In genomic region chr17:44455681-44456600, GRCm38 (mm10) we compare ENCODE assay signal across 8 mouse cellular contexts.
DNase-seq lines count a peak whose midpoint lies in the region; ATAC-seq and TF ChIP-seq lines count a peak whose summit lies in the region.

No protein-coding gene starts in this region.

- H3K36me3 ChIP-seq in heart, adult 2 months (ENCODE audit: control insufficient read depth, insufficient read depth, low read length): no peaks in the 10 kb centered on the region
- no peaks in the 10 kb centered on the region for H3K36me3 ChIP-seq in kidney, embryonic 14.5 days (ENCODE audit: control insufficient read depth, insufficient read depth, low read length)
- H3K36me3 ChIP-seq in limb, embryonic 12.5 days: no peaks in the 10 kb centered on the region
- H3K36me3 ChIP-seq in stomach, embryonic 15.5 days: no peaks in the 10 kb centered on the region

- no peaks in the 10 kb centered on the region for H3K79me2 ChIP-seq in heart, adult 2 months (replicated peaks; ENCODE audit: control insufficient read depth, insufficient read depth, low read length)

- DNase-seq in heart, adult 2 months: peak; percentile 40 to 57
- no peak for DNase-seq in heart, postnatal 25 days (ENCODE audit: low spot score)
- DNase-seq in embryo, embryonic 11.5 days (ENCODE audit: low read depth, low spot score): peak; percentile 61

- no peaks in the 10 kb centered on the region; the same call in 1 of the 2 replicates for H3K27me3 ChIP-seq in heart, adult 2 months (ENCODE audit: control insufficient read depth, insufficient read depth, low read length)
- H3K27me3 ChIP-seq in kidney, embryonic 14.5 days (ENCODE audit: control insufficient read depth, insufficient read depth, low read length): peaks cover 7% of the 10 kb centered on the region; the same call in 1 of the 2 replicates
- H3K27me3 ChIP-seq in limb, embryonic 12.5 days: peaks cover 41% of the 10 kb centered on the region
- 0 out of 2 replicates have a peak, but pooled peaks cover 3% of the 10 kb centered on the region for H3K27me3 ChIP-seq in stomach, embryonic 15.5 days (replicated peaks)

- TF ChIP-seq EP300 in heart, adult 2 months (IDR thresholded peaks at IDR 0.05; ENCODE audit: insufficient read depth, low read depth, low read length): 0 out of 2 replicates have a peak, but pooled peaks have one; percentile 51

- TF ChIP-seq CTCF in heart, adult 2 months (IDR thresholded peaks at IDR 0.05): peak; percentile 79

- TF ChIP-seq POLR2A in heart, adult 2 months (IDR thresholded peaks at IDR 0.05; ENCODE audit: insufficient read depth, low read depth, low read length): no peak

- H3K9ac ChIP-seq in heart, adult 2 months (ENCODE audit: low read depth, low read length): no peak overlapping the region
- no peak overlapping the region for H3K9ac ChIP-seq in kidney, embryonic 14.5 days (ENCODE audit: low read depth, low read length)
- no peak overlapping the region for H3K9ac ChIP-seq in limb, embryonic 12.5 days (replicated peaks)
- no peak overlapping the region for H3K9ac ChIP-seq in stomach, embryonic 15.5 days

- intact Hi-C loops in heart, adult 2 months (cut with DNase I): loop anchor here (5.0 to 10.0 kb wide), 2 partner anchors 279 to 916 kb away; no protein-coding TSS in a partner anchor
- intact Hi-C loops in heart, postnatal 25 days (cut with DNase I): loop anchor here (2.0 to 10.0 kb wide), 5 partner anchors 191 to 949 kb away; no protein-coding TSS in a partner anchor

- WGBS in heart, adult 2 months: 26% methylated on average over 12 of the region's 12 CpGs
- WGBS in kidney, embryonic 14.5 days: 31% methylated on average over 12 of the region's 12 CpGs
- WGBS in limb, embryonic 12.5 days: 34% methylated on average over 12 of the region's 12 CpGs
- WGBS in stomach, embryonic 15.5 days: 34% methylated on average over 12 of the region's 12 CpGs

- no peak overlapping the region for H3K27ac ChIP-seq in heart, adult 2 months
- no peak overlapping the region for H3K27ac ChIP-seq in kidney, embryonic 14.5 days (ENCODE audit: low read depth, low read length)
- H3K27ac ChIP-seq in limb, embryonic 12.5 days: no peak overlapping the region
- H3K27ac ChIP-seq in stomach, embryonic 15.5 days: no peak overlapping the region

- H3K4me1 ChIP-seq in heart, adult 2 months (ENCODE audit: control insufficient read depth, insufficient read depth, low read length): no peaks in the 10 kb centered on the region; the same call in 1 of the 2 replicates
- no peaks in the 10 kb centered on the region for H3K4me1 ChIP-seq in kidney, embryonic 14.5 days (ENCODE audit: control insufficient read depth, insufficient read depth, low read length)
- H3K4me1 ChIP-seq in limb, embryonic 12.5 days (replicated peaks): 0 out of 2 replicates have a peak, but pooled peaks cover 5% of the 10 kb centered on the region
- no peaks in the 10 kb centered on the region for H3K4me1 ChIP-seq in stomach, embryonic 15.5 days

- no peak overlapping the region for H3K4me3 ChIP-seq in heart, adult 2 months
- no peak overlapping the region for H3K4me3 ChIP-seq in kidney, embryonic 14.5 days (ENCODE audit: low read length)
- H3K4me3 ChIP-seq in limb, embryonic 12.5 days (replicated peaks): no peak overlapping the region
- no peak overlapping the region for H3K4me3 ChIP-seq in stomach, embryonic 15.5 days (replicated peaks)

- no peak overlapping the region for H3K4me2 ChIP-seq in kidney, embryonic 14.5 days (replicated peaks; ENCODE audit: low read depth, low read length)
- H3K4me2 ChIP-seq in limb, embryonic 12.5 days: peak overlapping the region; percentile 26; the same call in 1 of the 2 replicates
- H3K4me2 ChIP-seq in stomach, embryonic 15.5 days: no peak overlapping the region; the same call in 1 of the 2 replicates

- H3K9me3 ChIP-seq in kidney, embryonic 14.5 days (ENCODE audit: control insufficient read depth, low read length): no peaks in the 10 kb centered on the region
- H3K9me3 ChIP-seq in limb, embryonic 12.5 days: no peaks in the 10 kb centered on the region
- H3K9me3 ChIP-seq in stomach, embryonic 15.5 days: no peaks in the 10 kb centered on the region

- peak; percentile 77 for ATAC-seq in granulocyte monocyte progenitor cell, adult 5-6 weeks (replicated peaks; ENCODE audit: poor library complexity, severe bottlenecking)
- peak; percentile 77; the same call in 1 of the 2 replicates for ATAC-seq in kidney, embryonic 14.5 days (ENCODE audit: low FRiP score, low TSS enrichment)
- no peak; the same call in 1 of the 2 replicates for ATAC-seq in limb, embryonic 12.5 days (ENCODE audit: insufficient number of reproducible peaks, insufficient read depth, low FRiP score, low TSS enrichment, low read depth)
- peak; percentile 68 for ATAC-seq in monocyte, adult 5-6 weeks (replicated peaks; ENCODE audit: insufficient number of reproducible peaks, low FRiP score, low TSS enrichment, poor library complexity, severe bottlenecking)
- peak; percentile 39; the same call in 1 of the 2 replicates for ATAC-seq in stomach, embryonic 15.5 days (ENCODE audit: insufficient read depth, low FRiP score, low read depth)
